Comparison of ENCODE assay signal across 8 mouse cellular contexts in genomic region chr1:43139587-43140266, GRCm38 (mm10). TPM values are rescaled to one million over a fixed set of nuclear protein-coding genes. Genes with fewer than 3 reads are reported as not detected.
A peak's percentile ranks its signal among the peaks of the same experiment; 100 is the strongest.
DNase-seq lines count a peak whose midpoint lies in the region; ATAC-seq lines count a peak whose summit lies in the region.

No protein-coding gene starts in this region.

- no peak overlapping the region for H3K27ac ChIP-seq in limb, embryonic 10.5 days
- no peak overlapping the region for H3K27ac ChIP-seq in midbrain, embryonic 15.5 days

- no peak overlapping the region for H3K4me3 ChIP-seq in limb, embryonic 10.5 days
- no peak overlapping the region for H3K4me3 ChIP-seq in midbrain, embryonic 15.5 days

- WGBS in limb, embryonic 10.5 days: 54% methylated on average over 8 of the region's 8 CpGs
- WGBS in midbrain, embryonic 15.5 days: 52% methylated on average over 8 of the region's 8 CpGs

- H3K4me1 ChIP-seq in limb, embryonic 10.5 days: 0 out of 2 replicates have a peak, but pooled peaks cover 2% of the 10 kb centered on the region
- no peaks in the 10 kb centered on the region for H3K4me1 ChIP-seq in midbrain, embryonic 15.5 days

- no peaks in the 10 kb centered on the region for H3K9me3 ChIP-seq in limb, embryonic 10.5 days (replicated peaks)
- no peaks in the 10 kb centered on the region for H3K9me3 ChIP-seq in midbrain, embryonic 15.5 days

- H3K36me3 ChIP-seq in limb, embryonic 10.5 days: 0 out of 2 replicates have a peak, but pooled peaks cover 6% of the 10 kb centered on the region
- no peaks in the 10 kb centered on the region for H3K36me3 ChIP-seq in midbrain, embryonic 15.5 days (replicated peaks)

- no peak overlapping the region for H3K4me2 ChIP-seq in midbrain, embryonic 15.5 days

- peak; percentile 48 for DNase-seq in 3134 (ENCODE audit: extremely low read depth, insufficient read length, low spot score)
- peak; percentile 91 for DNase-seq in adrenal gland, postnatal 10 days
- peak; percentile 90 for DNase-seq in embryo, embryonic 9.5 days (ENCODE audit: extremely low spot score)
- peak; percentile 83 for DNase-seq in kidney, adult 11 months
- DNase-seq in limb, embryonic 10.5 days (ENCODE audit: low spot score): peak; percentile 92
- peak; percentile 51 to 81 for DNase-seq in spleen, adult 18-20 months

- H3K27me3 ChIP-seq in limb, embryonic 10.5 days (ENCODE audit: low read depth, poor library complexity, severe bottlenecking): no peaks in the 10 kb centered on the region
- no peaks in the 10 kb centered on the region for H3K27me3 ChIP-seq in midbrain, embryonic 15.5 days (replicated peaks)

- no peak overlapping the region for H3K9ac ChIP-seq in midbrain, embryonic 15.5 days

- peak; percentile 96 for ATAC-seq in granulocyte monocyte progenitor cell, adult 5-6 weeks (replicated peaks; ENCODE audit: poor library complexity, severe bottlenecking)
- ATAC-seq in midbrain, embryonic 15.5 days (replicated peaks): peak; percentile 92

RNA-seq across cellular contexts. Expression of gene AI597479, which starts 41.2 kb away (rescaled TPM):
- 10 to 100 TPM; 13.2 to 16.4 TPM for total RNA-seq in adrenal gland, postnatal 10 days (2021)
- 9.7 and 12.7 TPM in 2 replicates for total RNA-seq in granulocyte monocyte progenitor cell, adult 5-6 weeks (2014; fragmentation: Nextera tagmentation)
- total RNA-seq in granulocyte monocyte progenitor cell, adult 5-6 weeks (2017): 19.9 and 20.8 TPM in 2 replicates
- polyA plus RNA-seq in limb, embryonic 10.5 days (2016; fragmentation: Nextera tagmentation; extraction: Ambion mirVana): 33.6 and 40.8 TPM in 2 replicates
- 54.0 and 54.5 TPM in 2 replicates for polyA plus RNA-seq in midbrain, embryonic 15.5 days (2015; fragmentation: Nextera tagmentation; extraction: Ambion mirVana)

RNA-seq across cellular contexts. Expression of gene Tgfbrap1, which starts 41.3 kb away (rescaled TPM):
- 10 to 100 TPM; 23.0 to 26.8 TPM for total RNA-seq in adrenal gland, postnatal 10 days (2021)
- total RNA-seq in granulocyte monocyte progenitor cell, adult 5-6 weeks (2014; fragmentation: Nextera tagmentation): 17.0 and 27.6 TPM in 2 replicates
- 9.0 and 11.8 TPM in 2 replicates for total RNA-seq in granulocyte monocyte progenitor cell, adult 5-6 weeks (2017)
- polyA plus RNA-seq in limb, embryonic 10.5 days (2016; fragmentation: Nextera tagmentation; extraction: Ambion mirVana): 9.5 and 12.0 TPM in 2 replicates
- polyA plus RNA-seq in midbrain, embryonic 15.5 days (2015; fragmentation: Nextera tagmentation; extraction: Ambion mirVana): 19.1 and 19.5 TPM in 2 replicates

RNA-seq across cellular contexts. Expression of gene Fhl2, which starts 57.1 kb away (rescaled TPM):
- 10 to 100 TPM; 16.3 to 20.8 TPM for total RNA-seq in adrenal gland, postnatal 10 days (2021)
- not detected in 2 replicates for total RNA-seq in granulocyte monocyte progenitor cell, adult 5-6 weeks (2014; fragmentation: Nextera tagmentation)
- total RNA-seq in granulocyte monocyte progenitor cell, adult 5-6 weeks (2017): 0.88 TPM in 1 of 2 replicates, not detected in the other
- polyA plus RNA-seq in limb, embryonic 10.5 days (2016; fragmentation: Nextera tagmentation; extraction: Ambion mirVana): 4.8 and 9.1 TPM in 2 replicates
- polyA plus RNA-seq in midbrain, embryonic 15.5 days (2015; fragmentation: Nextera tagmentation; extraction: Ambion mirVana): 24.7 and 25.7 TPM in 2 replicates

Comparison
In these comparisons a context has a peak if more than half of its experiments do, and no peak if none do; other contexts are left out.
1. RNA of gene Fhl2, which starts 57.1 kb away (total RNA-seq): 16.3 to 20.8 TPM in adrenal gland, postnatal 10 days; 0.88 TPM in granulocyte monocyte progenitor cell, adult 5-6 weeks; every median in the first group is over 4 times any median in the second.
2. Peak in every context shown above with its lines, with median percentiles within 50 percentile points of each other: DNase-seq.